Mouse (Mus musculus) adrenal gland, postnatal 4 days (tissue): Measurements from ENCODE around the gene Ttc23. TPM values are rescaled to one million over a fixed set of nuclear protein-coding genes. Genes with fewer than 3 reads are reported as not detected.

Experiments
- DNase-seq, 2 experiments: peaks; one replicate each; pipeline ENCODE4 v3.0.0; 2021 to 2022; ENCODE audit warnings: low spot score in 2 of 2, mixed read lengths in 2 of 2
- total RNA-seq, 2 experiments: library from RNA; stranded (reverse); gene quantifications; 2 replicates each; pipeline ENCODE4 v1.2.3; 2021

The Ttc23 gene
- total RNA-seq, 2 experiments from 2014 or later: 46.1 to 46.6 TPM

- no peak for DNase-seq
Measured at GRCm38 (mm10) chr7:67692791-67693538, 45.8 kb downstream of the Ttc23 start.

DNA sequence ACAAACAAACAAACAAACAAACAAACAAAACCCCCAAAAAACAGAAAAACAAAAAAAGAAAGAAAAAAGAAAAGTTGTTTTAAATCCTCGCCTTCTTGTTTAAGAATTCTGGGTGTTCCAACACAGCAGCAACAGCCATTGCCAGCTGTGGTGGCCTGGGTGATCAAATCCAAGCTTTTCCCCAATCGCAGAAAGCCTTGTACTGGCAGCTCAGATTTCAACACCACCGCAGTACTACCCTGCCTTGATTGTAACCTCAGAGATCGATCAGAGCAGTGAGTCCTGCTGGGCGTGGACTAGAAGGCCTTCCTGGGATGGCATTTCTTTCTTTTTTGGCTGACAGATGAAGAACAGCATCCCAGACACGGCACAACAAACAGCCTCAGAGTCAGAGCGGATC lies 48.7 kb downstream of the Ttc23 start:
- DNase-seq: no peak

GRCm38 (mm10) chr7:67697892-67698630 lies 50.9 kb downstream of the Ttc23 start:
- no peak for DNase-seq

DNA sequence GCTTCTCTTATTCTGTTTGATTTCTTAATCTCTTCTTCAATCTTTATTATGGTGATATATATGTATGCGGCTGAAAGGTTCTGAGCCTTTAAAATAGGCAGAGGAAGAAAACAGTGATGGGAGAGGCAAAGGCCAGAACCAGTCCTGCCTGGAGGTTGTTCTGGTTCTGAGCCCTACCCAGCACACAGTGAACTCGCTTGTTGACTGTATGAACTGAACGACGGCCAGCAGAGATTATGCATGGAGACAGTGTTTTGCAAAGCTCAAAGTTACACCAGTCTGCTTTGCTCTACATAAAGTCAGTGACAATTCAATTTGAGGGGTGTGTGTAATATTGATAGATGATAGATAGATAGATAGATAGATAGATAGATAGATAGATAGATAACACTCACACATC lies 52.1 kb downstream of the Ttc23 start:
- no peak for DNase-seq

DNA sequence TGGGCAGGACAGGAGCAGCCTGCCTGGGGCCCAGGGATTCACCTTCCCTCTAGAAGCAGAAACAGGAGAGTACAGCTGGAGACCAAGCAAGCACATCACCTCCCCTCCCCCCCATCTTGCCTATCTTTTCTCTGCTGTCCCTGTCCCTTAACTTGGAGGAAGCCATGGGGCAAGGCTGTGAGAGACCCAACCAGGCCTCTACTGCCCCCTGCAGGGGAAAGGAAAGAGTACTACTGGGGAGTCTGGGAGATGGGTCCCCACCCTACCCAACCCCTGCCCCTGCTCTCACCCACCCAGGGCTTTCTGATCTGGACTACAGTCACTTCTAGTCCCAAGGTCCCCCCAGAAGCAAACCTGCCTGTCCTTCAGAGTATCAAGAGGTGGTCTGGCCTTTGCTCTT lies 53.6 kb downstream of the Ttc23 start:
- DNase-seq: no peak

GRCm38 (mm10) chr7:67701252-67701914 lies 54.2 kb downstream of the Ttc23 start:
- no peak for DNase-seq

DNA sequence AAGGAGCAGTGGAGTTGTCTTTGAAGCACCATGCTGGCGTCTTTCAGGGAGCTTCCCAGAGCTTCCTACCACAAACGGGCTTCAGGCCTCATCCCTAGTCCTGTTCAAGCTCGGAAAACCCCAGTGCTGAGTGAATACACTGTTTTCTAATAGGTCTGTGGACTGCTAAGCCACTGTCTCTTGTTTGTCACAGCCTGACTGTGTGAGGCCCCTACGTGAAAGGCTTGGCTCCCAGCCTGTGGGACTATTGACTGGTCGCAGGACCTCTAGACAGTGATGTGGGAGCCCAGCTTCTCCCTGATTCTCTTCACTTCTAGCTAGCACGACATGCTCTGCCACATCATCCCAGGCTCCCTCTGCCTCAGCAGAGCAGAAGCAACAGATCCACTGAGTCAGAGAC lies 61.0 kb downstream of the Ttc23 start:
- DNase-seq: no peak

GRCm38 (mm10) chr7:67710216-67710615 lies 63.0 kb downstream of the Ttc23 start:
- DNase-seq: no peak

- DNase-seq: no peak
Measured at GRCm38 (mm10) chr7:67713820-67714510, 66.8 kb downstream of the Ttc23 start.

DNA sequence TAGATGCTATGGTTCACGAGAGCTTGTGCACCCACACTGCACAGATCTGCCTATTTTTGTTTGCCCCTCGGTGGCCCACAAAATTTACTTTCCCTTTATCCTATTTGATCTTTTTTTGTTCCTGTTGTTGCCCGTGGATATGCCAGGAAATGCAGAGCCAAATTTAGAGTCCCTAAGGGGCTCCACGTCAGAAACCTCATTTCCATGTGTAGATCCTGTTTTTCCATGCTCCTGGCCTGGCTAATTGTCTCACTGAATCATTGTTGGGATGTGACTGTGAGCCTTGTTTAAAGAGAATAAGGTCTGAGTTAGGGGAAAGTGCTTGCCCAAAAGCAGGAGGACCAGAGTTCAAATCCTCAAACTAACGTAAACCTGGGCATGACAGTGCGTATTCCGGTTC lies 68.0 kb downstream of the Ttc23 start:
- no peak for DNase-seq

DNA sequence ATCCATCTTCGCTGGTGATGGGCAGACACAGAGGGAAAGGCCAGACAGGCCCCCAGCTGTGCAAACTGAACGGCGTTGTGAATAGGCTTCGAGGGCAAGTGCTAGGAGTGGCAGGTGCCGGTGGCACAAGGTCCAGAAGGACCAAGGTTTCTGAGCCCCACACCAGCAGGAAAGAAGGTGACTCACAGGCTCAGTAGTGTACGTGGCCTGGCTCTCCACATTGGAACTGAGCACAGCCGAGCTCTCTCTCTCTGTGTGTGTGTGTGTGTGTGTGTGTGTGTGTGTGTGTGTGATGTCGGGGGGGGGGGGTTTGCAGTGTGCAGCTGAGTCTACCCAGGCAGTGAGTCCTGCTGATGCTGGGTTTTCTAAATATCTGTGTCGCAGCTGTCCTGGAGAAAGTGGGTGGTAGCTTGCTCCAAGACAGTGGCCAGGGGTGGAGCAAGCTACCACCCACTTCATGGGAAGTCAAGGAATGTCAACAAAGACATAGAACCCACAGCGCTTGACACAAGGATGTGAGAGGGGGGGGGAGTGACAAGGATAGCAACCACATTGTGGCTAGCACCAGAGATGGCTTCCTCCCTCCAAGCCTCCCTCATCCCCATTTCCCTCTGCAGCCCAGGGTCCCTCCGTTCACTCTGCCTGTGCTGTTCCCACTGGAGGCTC lies 69.1 kb downstream of the Ttc23 start:
- no peak for DNase-seq

GRCm38 (mm10) chr7:67716925-67717324 lies 69.7 kb downstream of the Ttc23 start:
- no peak for DNase-seq

- no peak for DNase-seq
Measured at GRCm38 (mm10) chr7:67717520-67717919, 70.3 kb downstream of the Ttc23 start.

DNA sequence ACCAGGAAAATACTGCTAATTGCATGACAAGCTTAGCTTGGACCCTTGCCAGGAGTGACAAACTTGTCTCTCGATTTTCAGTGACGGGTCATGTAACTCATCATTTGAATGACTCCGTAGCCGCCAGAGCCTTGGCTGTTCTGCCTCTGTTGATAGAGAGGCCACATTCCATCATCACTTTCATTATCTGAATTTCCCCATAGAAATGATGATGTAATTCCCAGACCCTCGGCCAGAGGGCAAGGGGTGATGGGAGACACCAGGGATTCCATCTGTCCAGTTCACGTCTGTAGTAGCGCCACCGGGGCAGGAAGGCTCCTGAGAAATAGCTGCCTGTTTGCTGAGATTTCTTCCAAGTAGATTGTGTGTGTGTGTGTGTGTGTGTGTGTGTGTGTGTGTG lies 71.6 kb downstream of the Ttc23 start:
- DNase-seq: no peak

- no peak for DNase-seq
Measured at GRCm38 (mm10) chr7:67722163-67722562, 75.0 kb downstream of the Ttc23 start.

- DNase-seq: no peak
Measured at GRCm38 (mm10) chr7:67724536-67724935, 77.3 kb downstream of the Ttc23 start.

DNA sequence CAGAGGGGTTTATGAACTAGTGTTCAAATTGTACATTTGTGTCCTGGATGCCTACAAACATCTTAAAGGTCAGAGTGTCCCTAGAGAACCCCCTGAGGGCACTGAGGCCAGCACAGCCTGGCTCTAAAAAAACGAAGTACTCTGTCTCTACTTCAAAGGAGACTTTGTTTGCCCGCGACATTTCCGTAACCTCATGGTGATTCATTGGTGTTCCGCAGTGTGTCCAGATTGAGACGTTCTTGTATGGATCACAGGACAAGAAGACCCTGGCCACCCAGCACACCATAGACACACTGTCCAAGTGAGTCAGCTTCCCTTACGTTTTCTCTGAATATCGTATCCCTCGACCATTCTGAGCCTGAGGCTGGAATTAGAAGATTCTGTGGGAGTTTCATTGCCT lies 77.8 kb downstream of the Ttc23 start:
- DNase-seq: no peak

GRCm38 (mm10) chr7:67728203-67728602 lies 81.0 kb downstream of the Ttc23 start:
- no peak for DNase-seq

GRCm38 (mm10) chr7:67728809-67729208 lies 81.6 kb downstream of the Ttc23 start:
- DNase-seq: no peak

DNA sequence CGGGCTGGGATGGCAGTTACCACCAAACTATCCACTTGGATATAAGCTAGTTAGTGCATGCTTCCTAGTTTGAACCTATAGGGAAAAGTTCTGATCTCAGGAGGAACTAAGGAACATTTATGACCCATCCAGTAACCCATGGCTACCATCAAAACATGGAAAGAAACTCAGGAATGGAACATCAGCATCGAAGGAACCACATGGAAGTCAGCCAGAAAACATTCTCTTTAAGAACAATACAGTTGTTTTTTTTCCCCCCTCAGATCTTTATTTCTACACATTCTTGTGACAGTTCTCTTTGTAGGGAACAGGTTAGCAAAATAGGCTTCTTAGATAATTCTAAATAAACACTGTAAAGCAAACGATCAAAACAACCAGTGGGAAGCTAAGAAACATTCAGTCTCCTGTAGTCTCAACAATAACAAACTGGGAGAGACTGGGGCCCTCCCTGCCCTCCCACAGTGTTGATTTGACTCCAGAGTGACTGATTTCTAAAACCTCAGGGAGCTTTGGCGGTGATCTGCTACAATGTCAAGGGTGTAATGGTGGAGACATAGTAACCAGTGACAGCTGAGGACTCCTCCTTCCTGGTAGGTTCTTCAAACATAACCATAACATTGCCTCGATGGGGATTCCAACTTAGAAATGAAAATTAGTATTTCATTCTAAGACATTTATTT lies 83.4 kb downstream of the Ttc23 start:
- no peak for DNase-seq
